Mouse (Mus musculus) left cerebral cortex, adult 9 months (tissue): ENCODE results near the gene Fndc5.

Source experiments
- DNase-seq, 2 experiments: peaks; one replicate each; pipeline ENCODE4 v3.0.0; 2022; ENCODE audit warnings: low spot score in 2 of 2

The Fndc5 gene

DNA sequence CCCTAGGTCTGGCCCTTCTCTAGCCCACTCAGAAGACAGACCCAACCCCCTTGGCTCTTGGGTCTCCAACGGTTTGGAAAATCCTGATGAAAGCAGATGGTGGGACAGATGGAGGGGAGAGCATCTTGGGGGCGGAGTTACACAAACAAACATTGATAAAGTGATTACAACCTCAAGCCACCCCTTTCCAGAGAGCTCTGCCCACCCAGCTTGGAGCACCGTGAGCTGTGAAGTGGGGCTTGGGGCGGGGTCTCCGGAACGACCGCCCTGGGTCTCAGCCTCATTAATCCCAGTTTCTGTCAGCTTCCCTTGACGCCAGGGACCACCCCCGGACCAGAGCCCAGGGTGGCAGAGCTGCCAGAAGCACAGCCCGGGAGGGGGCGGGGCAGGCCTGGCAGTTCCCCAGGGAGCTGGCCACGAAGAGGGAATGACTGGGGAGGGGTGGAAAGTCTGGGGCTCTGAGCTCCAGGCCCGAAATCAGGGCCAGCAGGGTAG is 12.1 kb upstream of the Fndc5 start:
- DNase-seq: peak in 1 of 2 experiments; percentile 58

- DNase-seq: no peak
Observed at GRCm38 (mm10) chr4:129125736-129126451, 10.9 kb upstream of the Fndc5 start.

DNA sequence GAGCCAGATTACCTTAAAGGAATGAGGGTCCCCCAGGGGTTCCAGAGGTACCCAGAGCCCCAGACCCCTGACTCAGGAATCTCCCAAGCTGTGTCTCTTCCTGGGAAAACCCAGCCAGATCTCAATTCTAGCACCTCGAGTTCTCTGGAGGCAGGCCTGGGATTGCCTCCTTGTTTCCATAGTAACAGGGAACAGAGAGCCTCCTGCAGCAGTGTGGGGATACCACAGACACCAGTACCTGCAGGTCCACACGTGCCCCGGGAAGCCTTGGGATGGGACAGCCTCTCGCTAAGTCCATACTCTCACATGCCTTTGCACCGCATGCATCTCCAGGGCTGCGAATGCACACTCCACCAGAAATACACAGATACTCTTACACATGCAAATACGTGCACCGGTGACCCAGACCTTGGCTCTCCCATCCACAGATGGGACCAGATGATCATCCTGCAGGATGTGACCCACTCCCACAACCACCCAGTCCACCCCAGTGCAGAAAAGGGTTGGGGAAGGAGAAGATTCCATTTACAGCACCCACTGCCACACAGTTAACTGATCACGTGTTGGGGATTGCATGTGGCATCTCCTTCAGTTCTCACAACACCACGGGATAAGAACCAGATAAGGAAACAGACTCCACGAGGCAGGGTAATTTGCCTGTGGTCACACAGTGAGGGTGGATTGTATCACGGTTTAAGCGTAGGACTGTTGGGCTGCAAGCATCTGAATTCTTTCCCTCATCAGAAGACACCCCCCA is 8.0 kb upstream of the Fndc5 start:
- peak in 1 of 2 experiments; percentile 67 for DNase-seq

GRCm38 (mm10) chr4:129129387-129129786 is 7.4 kb upstream of the Fndc5 start:
- no peak for DNase-seq

DNA sequence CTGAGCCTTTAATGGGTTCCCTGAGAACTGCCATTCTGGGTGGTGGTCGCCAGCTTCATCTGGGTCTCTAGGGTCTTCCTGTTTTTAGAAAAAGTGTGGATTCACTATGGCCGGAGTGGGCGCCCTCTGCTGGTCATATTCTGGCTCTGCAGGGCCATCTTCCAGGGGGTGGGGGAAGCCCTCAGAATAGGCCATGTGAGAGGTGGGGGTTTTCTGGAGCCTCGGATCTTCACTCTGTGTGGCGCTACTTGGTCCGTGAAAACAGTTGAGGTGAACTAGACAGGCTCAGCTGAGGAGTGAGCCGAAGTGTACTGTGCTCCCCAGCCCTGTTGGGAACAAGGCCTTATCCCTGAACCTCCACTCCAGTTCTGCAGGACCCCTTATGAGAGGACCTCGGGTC is 6.7 kb upstream of the Fndc5 start:
- no peak for DNase-seq

- DNase-seq: no peak
Observed at GRCm38 (mm10) chr4:129130755-129131303, 6.0 kb upstream of the Fndc5 start.

- DNase-seq: peak in 1 of 2 experiments; percentile 69
Observed at GRCm38 (mm10) chr4:129134799-129135585, 1.8 kb upstream of the Fndc5 start.

GRCm38 (mm10) chr4:129135637-129136036 is 1.2 kb upstream of the Fndc5 start:
- DNase-seq: no peak

DNA sequence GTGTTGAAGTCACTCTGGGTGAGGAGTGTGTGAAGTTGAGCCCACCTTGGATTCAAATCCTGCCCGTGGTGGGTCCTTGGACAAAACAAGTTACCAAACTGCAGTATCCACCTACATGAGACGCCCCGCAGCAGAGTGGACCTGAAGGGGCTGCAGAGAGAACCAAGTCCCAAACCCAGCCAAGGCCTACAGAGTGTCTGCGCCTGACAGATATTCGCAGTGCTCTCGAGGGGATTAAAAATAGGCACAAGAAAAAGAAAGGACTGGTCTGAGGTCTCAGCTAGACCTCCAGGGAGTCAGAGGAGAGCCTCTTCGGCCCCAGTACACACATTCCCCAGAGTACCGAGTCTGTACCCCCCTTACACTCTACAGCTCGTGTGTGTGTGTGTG is 615 bp upstream of the Fndc5 start:
- no peak for DNase-seq

DNA sequence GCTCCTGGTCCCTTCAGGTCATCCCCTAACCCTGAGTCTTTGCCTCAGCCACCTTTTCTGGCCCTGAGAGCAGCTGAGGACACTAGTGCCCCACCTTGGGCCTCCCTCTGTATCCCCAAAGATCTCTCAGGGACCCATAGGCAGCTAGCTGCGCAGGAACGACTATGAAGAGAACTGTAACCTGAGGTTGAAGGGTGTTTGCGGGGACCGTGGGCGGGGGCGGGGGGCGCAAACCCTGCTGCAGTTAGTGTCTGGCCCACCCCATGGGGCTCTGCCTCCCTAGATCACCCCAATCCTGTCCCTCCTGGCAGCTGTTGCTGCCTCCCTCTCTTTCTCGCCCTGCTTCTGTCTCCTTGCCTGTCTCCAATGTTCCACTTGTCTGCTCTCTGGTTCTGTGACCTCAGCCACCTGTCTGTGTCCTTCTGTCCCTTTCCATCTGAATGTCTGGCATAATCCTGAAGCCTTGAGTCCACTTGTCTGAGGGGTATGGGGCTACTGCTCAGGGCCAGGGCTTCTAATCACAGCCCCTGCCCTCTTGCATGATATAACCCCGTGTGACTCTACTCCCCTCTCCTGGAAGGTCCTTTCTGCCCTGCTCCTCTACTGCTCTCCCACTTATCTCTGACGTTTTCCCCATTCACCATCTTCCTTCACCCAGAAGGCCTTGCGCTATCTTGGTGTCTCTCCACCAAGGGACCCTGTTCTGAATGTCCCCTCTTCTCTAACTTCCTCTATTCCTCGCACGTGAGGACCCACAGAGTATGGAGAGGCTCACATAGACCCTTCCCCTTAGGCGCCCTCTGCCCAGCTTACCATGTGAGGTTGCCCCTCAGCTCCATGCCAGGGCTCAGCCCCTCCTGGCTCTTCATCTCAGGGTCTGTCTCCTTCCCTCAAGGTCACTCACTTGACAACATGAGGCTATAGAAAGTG is 858 bp downstream of the Fndc5 start:
- no peak for DNase-seq

DNA sequence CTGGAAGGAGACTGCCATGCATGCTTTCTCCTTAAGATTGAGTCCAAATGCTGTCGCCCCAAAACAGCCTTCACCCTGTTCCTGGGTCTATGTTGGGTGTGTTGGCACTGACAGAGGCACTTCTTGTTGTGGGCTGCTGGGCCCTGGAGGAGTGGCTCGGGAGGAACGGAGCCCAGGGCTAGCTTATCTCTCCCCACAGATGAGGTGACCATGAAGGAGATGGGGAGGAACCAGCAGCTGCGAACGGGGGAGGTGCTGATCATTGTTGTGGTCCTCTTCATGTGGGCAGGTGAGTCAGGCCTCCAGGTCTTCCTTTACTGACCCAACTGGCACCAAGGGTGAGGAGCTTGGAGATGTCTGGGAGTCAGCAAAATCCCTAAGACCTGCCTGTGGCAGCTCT is 2.8 kb downstream of the Fndc5 start:
- DNase-seq: no peak

GRCm38 (mm10) chr4:129140808-129141207 is 4.0 kb downstream of the Fndc5 start:
- DNase-seq: no peak

DNA sequence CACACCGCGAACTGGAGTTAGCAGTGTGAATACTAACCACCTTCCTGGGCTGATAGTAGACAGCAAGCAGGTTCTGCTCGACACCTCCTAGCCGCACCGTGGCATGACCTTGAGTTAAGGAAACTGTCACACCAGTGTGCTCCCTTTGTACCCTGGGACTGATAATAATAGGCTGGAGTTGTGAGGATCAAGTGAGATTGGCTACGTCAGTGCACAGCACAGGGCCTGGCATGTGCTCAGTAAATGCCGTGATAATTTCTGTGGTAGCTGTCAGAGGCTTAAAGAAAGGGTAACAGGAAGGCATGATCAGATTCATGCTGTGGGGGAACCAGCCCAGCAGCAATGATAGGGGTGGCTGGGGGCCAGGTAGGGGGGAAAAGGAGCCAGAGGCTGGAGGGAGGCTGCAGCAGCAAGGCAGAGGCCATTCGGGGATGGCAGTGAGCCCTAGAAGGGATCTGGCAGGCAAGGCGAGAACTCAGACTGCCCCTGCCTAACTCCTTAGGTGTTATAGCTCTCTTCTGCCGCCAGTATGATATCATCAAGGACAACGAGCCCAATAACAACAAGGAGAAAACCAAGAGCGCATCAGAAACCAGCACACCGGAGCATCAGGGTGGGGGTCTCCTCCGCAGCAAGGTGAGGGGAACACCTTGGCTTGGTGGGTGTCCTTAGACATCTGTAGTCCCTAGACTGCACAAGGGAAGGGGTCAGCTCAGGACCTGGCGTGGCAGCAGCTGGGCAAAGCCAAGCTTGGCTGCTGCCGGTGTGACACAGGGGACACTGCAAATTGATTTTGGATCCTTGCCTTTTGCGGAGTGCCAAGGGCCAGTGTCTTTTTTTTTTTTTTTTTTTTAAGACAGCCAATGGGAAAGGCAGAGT is 5.0 kb downstream of the Fndc5 start:
- DNase-seq: no peak

- DNase-seq: no peak
Observed at GRCm38 (mm10) chr4:129142439-129143045, 5.7 kb downstream of the Fndc5 start.

- DNase-seq: no peak
Observed at GRCm38 (mm10) chr4:129143509-129143908, 6.7 kb downstream of the Fndc5 start.

DNA sequence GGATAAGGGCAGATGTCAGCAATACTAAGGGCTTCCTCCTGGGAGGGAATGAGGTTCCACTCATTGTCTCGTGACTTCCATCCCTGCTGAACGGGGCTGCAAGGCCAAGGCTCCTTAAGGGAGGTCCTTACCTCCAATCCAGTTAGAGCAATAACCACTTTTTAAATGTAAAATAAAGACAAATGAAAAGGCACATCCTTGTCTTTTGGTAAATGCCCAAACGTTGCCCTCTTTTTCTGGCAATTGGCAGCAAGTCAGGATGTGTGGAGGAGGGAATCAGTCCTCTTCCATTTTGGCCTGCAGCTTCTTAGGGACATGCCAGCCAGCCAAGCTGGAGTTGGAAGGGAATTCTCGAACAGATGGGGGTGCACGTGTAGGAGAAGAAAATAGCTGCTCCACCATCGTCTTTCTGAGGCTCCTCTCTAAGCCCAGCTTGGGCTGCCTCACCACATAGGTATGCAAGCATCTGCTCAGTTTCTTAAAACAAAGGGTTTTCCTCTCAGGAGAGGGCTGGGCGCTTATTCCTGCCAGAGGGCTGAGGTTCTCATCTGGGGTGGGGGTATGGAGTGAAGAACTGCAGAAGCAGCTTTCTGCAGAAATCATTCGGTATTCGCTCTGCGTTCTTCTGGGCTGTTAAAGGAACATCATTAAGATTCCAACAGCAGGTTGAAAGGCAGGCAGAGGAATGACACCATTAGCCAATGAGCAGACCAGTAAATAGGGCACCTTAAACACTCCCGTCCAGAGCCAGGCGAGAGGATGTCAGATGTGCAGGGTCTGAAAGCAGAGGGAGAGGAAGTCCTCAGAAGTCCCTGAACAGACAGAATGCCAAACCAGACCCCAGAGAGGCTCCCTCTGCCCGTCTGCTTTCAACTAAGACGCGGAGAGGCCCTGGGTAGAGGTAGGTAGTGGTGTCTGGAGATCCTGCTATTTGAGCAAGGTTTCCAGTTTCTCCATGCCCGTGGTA is 7.9 kb downstream of the Fndc5 start:
- peak; percentile 80 to 95 for DNase-seq

DNA sequence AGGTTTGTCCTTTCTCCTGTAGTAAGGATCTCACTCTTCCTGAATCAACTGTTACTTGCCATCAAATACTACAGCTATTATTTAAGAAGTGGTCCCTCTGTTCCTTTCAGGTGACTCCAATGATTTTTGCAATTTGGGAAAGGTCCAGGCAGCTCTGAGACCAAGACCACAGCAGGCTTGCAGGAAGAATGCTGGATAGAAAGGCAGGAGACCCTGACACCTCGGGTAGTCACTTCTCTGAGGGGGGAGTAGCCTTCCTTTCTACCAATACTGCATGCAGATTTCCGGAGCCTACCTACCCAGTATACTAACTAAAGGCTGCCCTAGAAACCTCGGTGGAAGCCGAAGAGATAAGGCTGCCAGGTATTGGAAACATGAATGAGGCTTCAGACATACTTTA is 8.6 kb downstream of the Fndc5 start:
- DNase-seq: no peak

DNA sequence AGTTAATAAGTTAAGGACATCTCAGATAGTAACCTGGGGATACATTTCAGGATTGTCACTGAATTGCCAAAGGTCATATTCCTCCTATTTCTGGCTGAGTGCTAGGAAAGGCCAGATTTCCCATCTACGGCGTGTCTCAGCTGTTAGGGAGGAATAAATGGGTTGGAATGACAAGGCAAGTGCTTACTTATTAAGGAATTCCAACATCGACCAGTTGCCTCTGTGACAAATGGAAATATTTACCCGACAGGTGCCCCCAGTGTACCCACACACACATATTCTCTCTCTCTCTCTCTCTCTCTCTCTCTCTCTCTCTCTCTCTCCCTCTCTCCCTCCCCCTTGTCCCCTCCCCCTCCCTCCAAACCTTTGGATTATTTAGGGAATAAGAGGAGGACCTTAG is 9.1 kb downstream of the Fndc5 start:
- DNase-seq: no peak
